Mouse (Mus musculus): ENCODE data around the gene Hnrnpm. TPM values are rescaled to one million over a fixed set of nuclear protein-coding genes. Genes with fewer than 3 reads are reported as not detected.
A peak's percentile ranks its signal among the peaks of the same experiment; 100 is the strongest.

Hnrnpm gene
- polyA plus RNA-seq, 1 experiment, result 87.3 TPM

DNA sequence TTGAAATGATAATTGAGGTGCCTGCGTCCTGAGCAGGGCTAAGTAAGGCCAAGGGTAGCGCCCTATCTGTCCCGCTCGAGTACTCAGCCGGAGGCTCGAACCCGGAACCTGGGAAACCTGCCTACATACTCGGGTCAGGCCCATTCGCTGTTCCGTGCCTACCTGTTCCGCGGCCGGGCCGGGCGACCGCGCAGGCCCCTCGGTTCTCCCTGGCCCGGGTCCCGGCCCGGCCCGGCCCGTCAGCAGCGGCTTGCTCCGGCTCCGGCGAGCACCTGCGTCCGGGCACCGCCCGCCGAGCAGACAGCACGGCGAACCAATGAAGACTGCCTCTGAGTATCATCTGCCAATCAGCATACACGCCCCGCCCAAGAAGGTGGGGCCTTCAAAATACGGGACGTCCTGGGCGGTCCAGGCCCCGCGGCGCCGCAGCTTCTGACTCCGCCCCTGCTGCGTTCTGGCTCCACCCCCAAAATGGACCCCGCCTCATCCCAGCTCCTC is 31.8 kb upstream of the Hnrnpm start, which contains the start of gene March2:
Gene March2 (minus strand): TSS at position 287 of the 498 bp plus-strand sequence.
- peak; percentile 90 to 95 for DNase-seq (ENCODE audit: low read depth in 1 of 2, low spot score in 2 of 2)

DNA sequence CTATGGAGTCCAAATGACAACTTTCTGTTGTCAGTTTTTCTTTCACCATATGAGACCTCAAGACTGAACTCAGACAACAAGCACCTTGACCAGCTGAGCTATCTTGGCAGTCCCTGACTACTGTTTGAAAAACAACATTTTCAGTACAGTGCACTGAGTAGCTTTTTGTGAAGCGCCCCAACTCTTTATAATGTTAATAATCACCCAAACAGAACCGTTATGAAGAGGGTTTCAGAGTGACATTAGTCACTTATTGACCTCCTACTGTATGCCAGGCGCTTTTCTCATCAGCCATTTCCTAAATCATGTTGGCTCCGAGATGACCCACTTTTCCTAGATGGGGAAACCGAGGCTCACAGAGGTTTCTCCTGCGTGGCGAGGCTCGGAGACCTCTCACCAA is 31.3 kb upstream of the Hnrnpm start:
- H3K27me3 ChIP-seq (ENCODE audit: control insufficient read depth, insufficient read depth, low read length), result no peaks in the 10 kb centered on the region
- 8% methylated on average over 8 of the region's 8 CpGs for WGBS
- peak overlapping the region; percentile 15 for H3K27ac ChIP-seq (ENCODE audit: insufficient read depth, low read length)
- H3K4me3 ChIP-seq (ENCODE audit: extremely low read depth, insufficient read depth, insufficient read length), result peak overlapping the region; percentile 93
- TF ChIP-seq CTCF (IDR thresholded peaks at IDR 0.05; ENCODE audit: extremely low read depth, insufficient read depth, insufficient read length, insufficient replicate concordance) (no peak), POLR2A (IDR thresholded peaks at IDR 0.05; ENCODE audit: low read depth, low read length) (no peak)
- peaks cover 4% of the 10 kb centered on the region; the same call in 1 of the 2 replicates for H3K4me1 ChIP-seq (ENCODE audit: control insufficient read depth, insufficient read depth, insufficient read length)
- no peak for DNase-seq (ENCODE audit: low read depth in 1 of 2, low spot score in 2 of 2)
- H3K36me3 ChIP-seq (ENCODE audit: control insufficient read depth, insufficient read depth, low read length), result no peaks in the 10 kb centered on the region

More for the DNA sequence above, 31.8 kb upstream of the Hnrnpm start, which contains the start of gene March2:
- peaks cover 4% of the 10 kb centered on the region; the same call in 1 of the 2 replicates for H3K4me1 ChIP-seq (ENCODE audit: control insufficient read depth, insufficient read depth, insufficient read length)
- H3K27me3 ChIP-seq (ENCODE audit: control insufficient read depth, insufficient read depth, low read length), result no peaks in the 10 kb centered on the region
- TF ChIP-seq POLR2A (IDR thresholded peaks at IDR 0.05; ENCODE audit: low read depth, low read length) (peak; percentile 52), CTCF (IDR thresholded peaks at IDR 0.05; ENCODE audit: extremely low read depth, insufficient read depth, insufficient read length, insufficient replicate concordance) (no peak)
- H3K27ac ChIP-seq (ENCODE audit: insufficient read depth, low read length), result peak within 1 kb of the TSS; percentile 15
- under 1% methylated on average over 46 of the region's 46 CpGs for WGBS
- H3K4me3 ChIP-seq (ENCODE audit: extremely low read depth, insufficient read depth, insufficient read length), result peak within 1 kb of the TSS; percentile 93
- no peaks in the 10 kb centered on the region for H3K36me3 ChIP-seq (ENCODE audit: control insufficient read depth, insufficient read depth, low read length)

DNA sequence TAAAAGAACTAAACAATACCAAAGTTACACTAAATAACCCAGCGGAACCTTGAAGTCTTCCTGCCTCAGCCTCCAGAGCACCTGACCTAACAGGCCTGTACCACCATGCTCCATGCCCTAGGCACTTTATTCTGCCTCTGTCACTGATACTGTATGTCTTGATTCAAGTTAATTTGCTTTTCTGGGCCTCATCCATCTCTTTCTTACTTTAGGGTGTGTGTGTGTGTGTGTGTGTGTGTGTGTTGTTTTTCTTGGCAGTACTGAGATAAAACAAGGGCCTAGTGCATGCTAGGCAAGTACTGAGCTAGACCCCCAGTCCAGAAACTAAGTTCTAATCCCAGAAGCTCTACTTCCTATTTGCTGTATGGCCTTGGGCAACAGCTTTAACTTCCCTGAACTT is 30.6 kb upstream of the Hnrnpm start:
- 96% methylated on average over 1 of the region's 1 CpGs for WGBS
- Histone ChIP-seq H3K4me3 (ENCODE audit: extremely low read depth, insufficient read depth, insufficient read length) (no peak overlapping the region), H3K27ac (ENCODE audit: insufficient read depth, low read length) (no peak overlapping the region), H3K4me1 (ENCODE audit: control insufficient read depth, insufficient read depth, insufficient read length) (peaks cover 4% of the 10 kb centered on the region; the same call in 1 of the 2 replicates), H3K27me3 (ENCODE audit: control insufficient read depth, insufficient read depth, low read length) (no peaks in the 10 kb centered on the region), H3K36me3 (ENCODE audit: control insufficient read depth, insufficient read depth, low read length) (no peaks in the 10 kb centered on the region)
- DNase-seq (ENCODE audit: low read depth in 1 of 2, low spot score in 2 of 2), result no peak
- TF ChIP-seq CTCF (IDR thresholded peaks at IDR 0.05; ENCODE audit: extremely low read depth, insufficient read depth, insufficient read length, insufficient replicate concordance), result no peak
- no peak for TF ChIP-seq POLR2A (IDR thresholded peaks at IDR 0.05; ENCODE audit: low read depth, low read length)

DNA sequence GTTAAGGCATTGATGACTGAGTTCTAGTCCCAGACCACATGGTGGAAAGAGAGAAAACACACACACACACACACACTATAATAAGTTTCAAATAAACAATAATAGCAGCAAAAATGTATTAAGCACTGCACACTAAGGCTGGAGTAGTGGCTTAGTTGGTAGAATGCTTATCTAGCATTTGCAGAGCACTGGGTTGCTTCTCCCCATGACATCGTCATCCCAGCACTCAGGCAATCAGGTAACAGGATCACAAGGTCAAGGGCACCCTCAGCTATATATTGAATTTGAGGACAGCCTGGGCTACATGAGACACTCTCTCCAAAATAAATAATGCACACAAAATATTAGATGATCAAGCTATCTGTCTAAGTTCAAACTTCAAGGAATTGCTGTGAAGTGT is 28.1 kb upstream of the Hnrnpm start:
- TF ChIP-seq CTCF (IDR thresholded peaks at IDR 0.05; ENCODE audit: extremely low read depth, insufficient read depth, insufficient read length, insufficient replicate concordance) (no peak), POLR2A (IDR thresholded peaks at IDR 0.05; ENCODE audit: low read depth, low read length) (no peak)
- Histone ChIP-seq H3K4me3 (ENCODE audit: extremely low read depth, insufficient read depth, insufficient read length) (no peak overlapping the region), H3K27me3 (ENCODE audit: control insufficient read depth, insufficient read depth, low read length) (no peaks in the 10 kb centered on the region), H3K27ac (ENCODE audit: insufficient read depth, low read length) (no peak overlapping the region), H3K36me3 (ENCODE audit: control insufficient read depth, insufficient read depth, low read length) (no peaks in the 10 kb centered on the region), H3K4me1 (ENCODE audit: control insufficient read depth, insufficient read depth, insufficient read length) (peaks cover 6% of the 10 kb centered on the region; the same call in 1 of the 2 replicates)
- no peak for DNase-seq (ENCODE audit: low read depth in 1 of 2, low spot score in 2 of 2)
- WGBS, result 85% methylated on average over 1 of the region's 1 CpGs

DNA sequence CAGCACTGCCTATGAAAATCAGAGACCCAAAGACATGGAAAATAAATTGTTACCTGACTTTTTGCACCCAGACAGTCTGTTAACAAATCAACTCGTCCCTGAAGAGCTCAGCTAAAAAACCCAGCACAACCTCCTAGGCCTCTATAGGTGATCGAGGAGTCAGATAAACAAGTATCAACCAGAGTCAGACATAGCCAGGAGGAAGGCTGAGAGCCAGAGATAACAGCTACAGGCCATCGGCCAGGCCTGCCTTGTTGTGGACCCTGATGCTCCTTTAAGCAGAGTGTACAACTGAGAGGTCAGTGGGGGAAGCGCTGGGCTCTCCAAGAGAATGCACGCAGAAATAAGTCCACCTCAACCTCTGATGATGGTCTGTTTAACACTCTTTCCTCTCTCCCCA is 26.6 kb upstream of the Hnrnpm start:
- H3K36me3 ChIP-seq (ENCODE audit: control insufficient read depth, insufficient read depth, low read length), result peaks cover 4% of the 10 kb centered on the region; the same call in 1 of the 2 replicates
- no peaks in the 10 kb centered on the region for H3K27me3 ChIP-seq (ENCODE audit: control insufficient read depth, insufficient read depth, low read length)
- DNase-seq (ENCODE audit: low read depth in 1 of 2, low spot score in 2 of 2), result no peak
- no peak overlapping the region for H3K27ac ChIP-seq (ENCODE audit: insufficient read depth, low read length)
- H3K4me3 ChIP-seq (ENCODE audit: extremely low read depth, insufficient read depth, insufficient read length), result no peak overlapping the region
- H3K4me1 ChIP-seq (ENCODE audit: control insufficient read depth, insufficient read depth, insufficient read length), result peaks cover 6% of the 10 kb centered on the region; the same call in 1 of the 2 replicates
- TF ChIP-seq CTCF (IDR thresholded peaks at IDR 0.05; ENCODE audit: extremely low read depth, insufficient read depth, insufficient read length, insufficient replicate concordance) (no peak), POLR2A (IDR thresholded peaks at IDR 0.05; ENCODE audit: low read depth, low read length) (no peak)
- WGBS, result 67% methylated on average over 5 of the region's 5 CpGs

DNA sequence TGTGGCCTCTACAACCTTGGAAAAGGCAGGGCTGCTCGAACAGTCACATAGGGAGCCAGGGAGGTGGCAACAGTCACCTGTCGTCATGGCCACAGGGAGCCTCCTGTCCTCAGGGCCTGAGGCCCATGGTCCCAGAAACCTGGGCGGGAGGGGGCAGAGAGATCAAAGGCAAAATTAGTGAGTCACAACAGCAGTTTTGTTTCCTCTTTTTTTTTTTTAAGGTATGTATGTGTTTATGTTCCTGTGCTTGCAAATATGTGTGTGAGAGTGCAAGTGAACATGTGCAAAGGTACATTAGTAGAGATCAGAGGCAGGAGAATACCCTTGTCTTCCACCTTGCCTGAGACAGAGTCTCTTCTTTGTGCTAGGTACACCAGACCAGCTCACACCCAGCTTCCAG is 23.2 kb upstream of the Hnrnpm start:
- TF ChIP-seq CTCF (IDR thresholded peaks at IDR 0.05; ENCODE audit: extremely low read depth, insufficient read depth, insufficient read length, insufficient replicate concordance) (no peak), POLR2A (IDR thresholded peaks at IDR 0.05; ENCODE audit: low read depth, low read length) (no peak)
- Histone ChIP-seq H3K4me3 (ENCODE audit: extremely low read depth, insufficient read depth, insufficient read length) (no peak overlapping the region), H3K27me3 (ENCODE audit: control insufficient read depth, insufficient read depth, low read length) (no peaks in the 10 kb centered on the region), H3K27ac (ENCODE audit: insufficient read depth, low read length) (no peak overlapping the region), H3K36me3 (ENCODE audit: control insufficient read depth, insufficient read depth, low read length) (peaks cover 15% of the 10 kb centered on the region), H3K4me1 (ENCODE audit: control insufficient read depth, insufficient read depth, insufficient read length) (peaks cover 2% of the 10 kb centered on the region; the same call in 1 of the 2 replicates)
- WGBS, result 82% methylated on average over 3 of the region's 3 CpGs
- DNase-seq (ENCODE audit: low read depth in 1 of 2, low spot score in 2 of 2), result no peak

DNA sequence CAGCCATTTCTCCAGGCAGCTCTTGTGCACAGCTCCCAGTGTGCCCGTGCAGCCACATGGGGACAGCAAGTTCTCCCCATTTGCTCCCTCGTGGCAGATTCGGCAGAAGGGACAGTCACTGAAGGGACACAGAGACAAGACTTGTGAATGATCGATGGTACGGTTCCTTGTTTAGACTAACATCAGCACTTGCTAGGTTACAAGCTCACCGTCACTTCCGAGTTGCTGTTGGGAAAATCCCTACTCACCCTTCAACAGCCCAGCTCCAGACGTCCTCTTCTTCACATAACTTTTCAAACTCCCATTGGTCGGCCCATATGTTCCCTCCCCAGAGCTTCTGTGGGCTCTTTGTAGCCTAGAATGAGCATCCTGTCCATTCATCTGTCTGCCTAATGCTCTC is 16.4 kb upstream of the Hnrnpm start:
- DNase-seq (ENCODE audit: low read depth in 1 of 2, low spot score in 2 of 2), result no peak
- no peaks in the 10 kb centered on the region for H3K4me1 ChIP-seq (ENCODE audit: control insufficient read depth, insufficient read depth, insufficient read length)
- no peak for TF ChIP-seq POLR2A (IDR thresholded peaks at IDR 0.05; ENCODE audit: low read depth, low read length)
- no peak for TF ChIP-seq CTCF (IDR thresholded peaks at IDR 0.05; ENCODE audit: extremely low read depth, insufficient read depth, insufficient read length, insufficient replicate concordance)
- H3K36me3 ChIP-seq (ENCODE audit: control insufficient read depth, insufficient read depth, low read length), result peaks cover 21% of the 10 kb centered on the region
- H3K27me3 ChIP-seq (ENCODE audit: control insufficient read depth, insufficient read depth, low read length), result no peaks in the 10 kb centered on the region
- WGBS, result 92% methylated on average over 9 of the region's 9 CpGs
- no peak overlapping the region for H3K27ac ChIP-seq (ENCODE audit: insufficient read depth, low read length)
- H3K4me3 ChIP-seq (ENCODE audit: extremely low read depth, insufficient read depth, insufficient read length), result no peak overlapping the region
